Mouse (Mus musculus) MEL (cell line): ENCODE data around the gene Cops7a. TPM values are rescaled to one million over a fixed set of nuclear protein-coding genes. Genes with fewer than 3 reads are reported as not detected.

ENCODE experiments used
- DNase-seq: peaks from one replicate; pipeline ENCODE4 v3.0.0; 2011; ENCODE audit warnings: low read depth, low spot score
- H3K27ac ChIP-seq: 2 replicates; pipeline ENCODE4 v1.5.1; 2012; ENCODE audit warnings: low read depth, mild to moderate bottlenecking, control low read depth, low read length, moderate library complexity; ENCODE audit not compliant: control insufficient read depth
- H3K27me3 ChIP-seq, 2 experiments: fragments of 150-350 bp in 1 of 2; sonication (generic) in 1 of 2; 2 replicates each; pipeline ENCODE4 v1.6.1; 2012; ENCODE audit warnings: low read length in 2 of 2, mild to moderate bottlenecking in 2 of 2, improper control_type of control experiment in 1 of 2, moderate library complexity in 1 of 2; ENCODE audit not compliant: insufficient read depth in 2 of 2, control insufficient read depth in 1 of 2
- H3K36me3 ChIP-seq, 2 experiments: 2 replicates each; pipeline ENCODE4 v1.6.1; 2012 to 2014; ENCODE audit warnings: low read length in 2 of 2, improper control_type of control experiment in 1 of 2, inconsistent platforms in 1 of 2, mild to moderate bottlenecking in 1 of 2; ENCODE audit not compliant: insufficient read depth in 2 of 2, control insufficient read depth in 1 of 2
- H3K4me1 ChIP-seq, 2 experiments: fragments of 150-350 bp in 1 of 2; sonication (generic) in 1 of 2; 2 replicates each; pipeline ENCODE4 v1.6.1; 2012; ENCODE audit warnings: low read length in 2 of 2, improper control_type of control experiment in 1 of 2, mild to moderate bottlenecking in 1 of 2; ENCODE audit not compliant: insufficient read depth in 2 of 2, control insufficient read depth in 1 of 2
- H3K4me3 ChIP-seq, 2 experiments: fragments of 150-350 bp in 1 of 2; sonication (generic) in 1 of 2; 2 replicates each; pipeline ENCODE4 v1.5.1; 2012; ENCODE audit warnings: low read depth in 2 of 2, low read length in 2 of 2, mild to moderate bottlenecking in 2 of 2, moderate library complexity in 2 of 2, control low read depth in 1 of 2, improper control_type of control experiment in 1 of 2; ENCODE audit not compliant: control insufficient read depth in 1 of 2, insufficient read depth in 1 of 2
- H3K79me2 ChIP-seq: 2 replicates; pipeline ENCODE4 v1.6.1; 2012; ENCODE audit warnings: mild to moderate bottlenecking, low read length, moderate library complexity; ENCODE audit not compliant: control insufficient read depth, poor library complexity, insufficient read depth
- H3K9ac ChIP-seq: 2 replicates; pipeline ENCODE4 v1.6.1; 2012; ENCODE audit warnings: low read depth, mild to moderate bottlenecking, control low read depth, low read length, moderate library complexity; ENCODE audit not compliant: control insufficient read depth, poor library complexity, severe bottlenecking
- H3K9me3 ChIP-seq: fragments of 150-350 bp; sonication (generic); replicated peaks from 2 replicates; pipeline ENCODE4 v1.6.1; 2012; ENCODE audit warnings: mild to moderate bottlenecking, low read length, improper control_type of control experiment, moderate library complexity; ENCODE audit not compliant: insufficient read depth
- ELF1 ChIP-seq: IDR thresholded peaks from 2 replicates; pipeline ENCODE4 v1.6.1; 2014; ENCODE audit warnings: low read depth, mild to moderate bottlenecking, inconsistent platforms, low read length, improper control_type of control experiment, moderate library complexity
- JUND ChIP-seq: IDR thresholded peaks from 2 replicates; pipeline ENCODE4 v1.6.1; 2011; ENCODE audit warnings: low read depth, mild to moderate bottlenecking, improper control_type of control experiment, low read length
- KAT2A ChIP-seq: conservative IDR thresholded peaks from 2 replicates; pipeline ENCODE4 v1.6.1; 2012; ENCODE audit warnings: low read depth, low read length, improper control_type of control experiment, inconsistent platforms
- MEF2A ChIP-seq: IDR thresholded peaks from 2 replicates; pipeline ENCODE4 v1.6.1; 2014; ENCODE audit warnings: low read depth, mild to moderate bottlenecking, inconsistent platforms, low read length, improper control_type of control experiment; ENCODE audit not compliant: poor library complexity, insufficient replicate concordance, severe bottlenecking; ENCODE audit errors: extremely low read depth
- NELFE ChIP-seq: IDR thresholded peaks from 2 replicates; pipeline ENCODE4 v1.6.1; 2011; ENCODE audit warnings: low read depth, low read length, improper control_type of control experiment
- NRF1 ChIP-seq: IDR thresholded peaks from 2 replicates; pipeline ENCODE4 v1.6.1; 2014; ENCODE audit warnings: low read depth, mild to moderate bottlenecking, inconsistent platforms, low read length, improper control_type of control experiment, moderate library complexity; ENCODE audit not compliant: poor library complexity, insufficient read depth, severe bottlenecking
- POLR2AphosphoS2 ChIP-seq: IDR thresholded peaks from 2 replicates; pipeline ENCODE4 v1.6.1; 2011; ENCODE audit warnings: low read length, improper control_type of control experiment
- SIN3A ChIP-seq: IDR thresholded peaks from 2 replicates; pipeline ENCODE4 v1.6.1; 2012; ENCODE audit warnings: low read length, improper control_type of control experiment, inconsistent platforms
- SMC3 ChIP-seq: IDR thresholded peaks from 2 replicates; pipeline ENCODE4 v1.6.1; 2011; ENCODE audit warnings: low read depth, low read length, improper control_type of control experiment
- TAL1 ChIP-seq: IDR thresholded peaks from 2 replicates; pipeline ENCODE4 v1.6.1; 2012; ENCODE audit warnings: mild to moderate bottlenecking, inconsistent platforms, low read length, moderate library complexity, mixed read lengths
- TCF12 ChIP-seq: IDR thresholded peaks from 2 replicates; pipeline ENCODE4 v1.6.1; 2014; ENCODE audit warnings: low read depth, mild to moderate bottlenecking, inconsistent platforms, low read length, improper control_type of control experiment, moderate library complexity
- UBTF ChIP-seq: IDR thresholded peaks from 2 replicates; pipeline ENCODE4 v1.6.1; 2012; ENCODE audit warnings: low read depth, mild to moderate bottlenecking, inconsistent platforms, low read length, improper control_type of control experiment, moderate library complexity, borderline replicate concordance; ENCODE audit not compliant: insufficient read depth
- USF1 ChIP-seq: IDR thresholded peaks from 2 replicates; pipeline ENCODE4 v1.6.1; 2014; ENCODE audit warnings: low read depth, mild to moderate bottlenecking, inconsistent platforms, low read length, improper control_type of control experiment, moderate library complexity
- ZC3H11A ChIP-seq: IDR thresholded peaks from 2 replicates; pipeline ENCODE4 v1.6.1; 2012; ENCODE audit warnings: low read depth, mild to moderate bottlenecking, inconsistent platforms, low read length, improper control_type of control experiment
- ZMIZ1 ChIP-seq: IDR thresholded peaks from 2 replicates; pipeline ENCODE4 v1.6.1; 2012; ENCODE audit warnings: low read depth, mild to moderate bottlenecking, inconsistent platforms, low read length, improper control_type of control experiment, moderate library complexity
- polyA plus RNA-seq, 2 experiments: library from polyadenylated mRNA; stranded (reverse) in 1 of 2; unstranded in 1 of 2; fragments of >175 nt in 1 of 2; fragments of >200 nt in 1 of 2; gene quantifications; 2 replicates each; pipeline versions ENCODE4 v1.2.1 to v1.2.4; 2012; ENCODE audit warnings: low replicate concordance in 2 of 2, low read depth in 1 of 2; ENCODE audit not compliant: insufficient read length in 2 of 2, insufficient read depth in 1 of 2, missing spikeins in 1 of 2
- total RNA-seq: library from RNA; depleted of rRNA; stranded (reverse); fragments of 300-350 nt; gene quantifications from 2 replicates; pipeline ENCODE4 v1.2.3, GENCODE M21; 2012

Gene Cops7a
- total and polyA plus RNA-seq, 3 experiments = 85.0 to 150 TPM; not detected in 1

GRCm38 (mm10) chr6:124958127-124958526 is 7.2 kb downstream of the Cops7a start:
- Histone ChIP-seq H3K36me3 (peaks cover 0 to 3% of the 10 kb centered on the region in 2 experiments; a peak in 2 of 4 replicates), H3K27ac (no peak overlapping the region), H3K4me3 (no peak overlapping the region), H3K27me3 (no peaks in the 10 kb centered on the region), H3K79me2 (peaks cover under 1% of the 10 kb centered on the region; the same call in 1 of the 2 replicates), H3K9me3 (no peaks in the 10 kb centered on the region), H3K9ac (no peak overlapping the region), H3K4me1 (no peaks in the 10 kb centered on the region)
- no peak for DNase-seq
- TF ChIP-seq JUND = no peak
- TF ChIP-seq POLR2AphosphoS2 = 0 out of 2 replicates have a peak, but pooled peaks have one; percentile 30

- no peak for TF ChIP-seq SMC3
- TF ChIP-seq KAT2A = no peak
- no peak for TF ChIP-seq ZMIZ1
- no peak for TF ChIP-seq USF1
- TF ChIP-seq UBTF = no peak
- TF ChIP-seq NRF1 = no peak
- TF ChIP-seq MEF2A = no peak
- TF ChIP-seq ZC3H11A = no peak
- no peak for TF ChIP-seq NELFE
- no peak for TF ChIP-seq TAL1
- no peak for TF ChIP-seq SIN3A
- no peak for TF ChIP-seq TCF12
- no peak for TF ChIP-seq JUND
- TF ChIP-seq POLR2AphosphoS2 = no peak
- no peak for TF ChIP-seq ELF1
- TF ChIP-seq, all 39 proteins: peak for 0
- H3K36me3 ChIP-seq = peaks cover 0 to 2% of the 10 kb centered on the region in 2 experiments; a peak in 2 of 4 replicates
- no peaks in the 10 kb centered on the region for H3K4me1 ChIP-seq
- no peaks in the 10 kb centered on the region for H3K27me3 ChIP-seq
- no peak overlapping the region for H3K27ac ChIP-seq
- H3K79me2 ChIP-seq = no peaks in the 10 kb centered on the region
- no peak overlapping the region for H3K9ac ChIP-seq
- no peak overlapping the region for H3K4me3 ChIP-seq
- DNase-seq = no peak
- no peaks in the 10 kb centered on the region for H3K9me3 ChIP-seq
These were observed 10.1 kb downstream of the Cops7a start for GRCm38 (mm10) chr6:124955212-124955611.
